In genomic region chr12:14930702-14931101, GRCm38 (mm10) we compare ENCODE assay signal across 17 mouse cellular contexts.
"Had no signal": no experiment of that assay in that cellular context is flagged by ENCODE, and none has a peak within 500 bp of the region (broad histone marks: within the 10 kb centered on the region; RNA-seq: fewer than 3 reads in every experiment).

No protein-coding gene starts in this region.

- H3K36me3 ChIP-seq: midbrain, embryonic 13.5 days; midbrain, embryonic 15.5 days; neural tube, embryonic 12.5 days had no signal

- H3K9me3 ChIP-seq: megakaryocyte, embryonic 14.5 days; midbrain, embryonic 13.5 days; midbrain, embryonic 15.5 days; neural tube, embryonic 12.5 days had no signal

- DNase-seq: liver, postnatal 0 days; lung, adult 2 months; lung, postnatal 10 days; retina, postnatal 1 day; right cerebral cortex, adult 18-20 months; right cerebral cortex, postnatal 25 days; right cerebral cortex, postnatal 4 days; spleen, adult 18-20 months; thymus, adult 18-20 months; thymus, postnatal 14 days; thymus, postnatal 36 days had no signal

- H3K4me3 ChIP-seq: megakaryocyte, embryonic 14.5 days; midbrain, embryonic 13.5 days; midbrain, embryonic 15.5 days; neural tube, embryonic 12.5 days had no signal

- H3K27me3 ChIP-seq: megakaryocyte, embryonic 14.5 days; midbrain, embryonic 15.5 days; neural tube, embryonic 12.5 days had no signal

- H3K27ac ChIP-seq: macrophage; midbrain, embryonic 13.5 days; midbrain, embryonic 15.5 days; neural tube, embryonic 12.5 days had no signal

- ATAC-seq: liver, postnatal 0 days; midbrain, embryonic 13.5 days; midbrain, embryonic 15.5 days had no signal

- H3K9ac ChIP-seq: liver, postnatal 0 days; midbrain, embryonic 13.5 days; midbrain, embryonic 15.5 days; neural tube, embryonic 12.5 days had no signal

- H3K4me1 ChIP-seq: megakaryocyte, embryonic 14.5 days; midbrain, embryonic 13.5 days; midbrain, embryonic 15.5 days; neural tube, embryonic 12.5 days had no signal

- H3K4me2 ChIP-seq: midbrain, embryonic 11.5 days; midbrain, embryonic 13.5 days; midbrain, embryonic 15.5 days; neural tube, embryonic 12.5 days had no signal
